Mouse (Mus musculus) embryonic facial prominence, embryonic 15.5 days (tissue): ENCODE data around the gene Gatad2b. TPM values are rescaled to one million over a fixed set of nuclear protein-coding genes. Genes with fewer than 3 reads are reported as not detected.

Source experiments
- ATAC-seq: fragments of 200-750 bp; cut with Nextera tagmentation; 2 replicates; pipeline ENCODE4 v1.8.0; 2017; ENCODE audit warnings: low read depth, moderate TSS enrichment; ENCODE audit not compliant: insufficient number of reproducible peaks, low FRiP score, low TSS enrichment
- H3K27ac ChIP-seq: fragments of 300-500 bp; sonication (generic); replicated peaks from 2 replicates; pipeline ENCODE4 v1.5.1; 2015; ENCODE audit warnings: mild to moderate bottlenecking, inconsistent platforms
- H3K27me3 ChIP-seq: fragments of 300-500 bp; sonication (generic); 2 replicates; pipeline ENCODE4 v1.6.1; 2015; ENCODE audit warnings: inconsistent platforms
- H3K36me3 ChIP-seq: fragments of 300-500 bp; sonication (generic); 2 replicates; pipeline ENCODE4 v1.6.1; 2015; ENCODE audit warnings: mild to moderate bottlenecking, inconsistent platforms
- H3K4me1 ChIP-seq: fragments of 300-500 bp; sonication (generic); 2 replicates; pipeline ENCODE4 v1.6.1; 2015; ENCODE audit warnings: inconsistent platforms
- H3K4me2 ChIP-seq: fragments of 300-500 bp; sonication (generic); replicated peaks from 2 replicates; pipeline ENCODE4 v1.6.1; 2015; ENCODE audit warnings: mild to moderate bottlenecking, inconsistent platforms
- H3K4me3 ChIP-seq: fragments of 300-500 bp; sonication (generic); replicated peaks from 2 replicates; pipeline ENCODE4 v1.5.1; 2015; ENCODE audit warnings: mild to moderate bottlenecking, inconsistent platforms
- H3K9ac ChIP-seq: fragments of 300-500 bp; sonication (generic); 2 replicates; pipeline ENCODE4 v1.6.1; 2015; ENCODE audit warnings: inconsistent platforms
- H3K9me3 ChIP-seq: fragments of 300-500 bp; sonication (generic); replicated peaks from 2 replicates; pipeline ENCODE4 v1.6.1; 2016; ENCODE audit warnings: inconsistent platforms
- WGBS: fragments of 180-500 bp; shearing (Covaris S2); methylation state at CpG from one replicate; pipeline ENCODE4 v1.1.7; 2015; 5-methylcytosine and 5-hydroxymethylcytosine counted together
- polyA plus RNA-seq: library from polyadenylated mRNA; unstranded; fragments of >200 nt; fragmentation: Nextera tagmentation; extraction: Ambion mirVana; gene quantifications from 2 replicates; pipeline ENCODE4 v1.2.1, GENCODE M21; 2015

Gatad2b gene
- polyA plus RNA-seq, 1 experiment from 2014 or later = 16.8 TPM

GRCm38 (mm10) chr3:90367001-90367632, 74.1 kb downstream of the Gatad2b start:
- no peak for ATAC-seq
- Histone ChIP-seq H3K4me3 (no peak overlapping the region), H3K27ac (no peak overlapping the region), H3K36me3 (0 out of 2 replicates have a peak, but pooled peaks cover 3% of the 10 kb centered on the region), H3K4me2 (no peak overlapping the region), H3K9ac (no peak overlapping the region), H3K27me3 (no peaks in the 10 kb centered on the region), H3K4me1 (no peaks in the 10 kb centered on the region), H3K9me3 (no peaks in the 10 kb centered on the region)
- 90% methylated on average over 5 of the region's 5 CpGs for WGBS

- H3K9ac ChIP-seq = no peak overlapping the region
- no peak for ATAC-seq
- no peaks in the 10 kb centered on the region for H3K9me3 ChIP-seq
- no peak overlapping the region for H3K4me2 ChIP-seq
- 43% methylated on average over 2 of the region's 2 CpGs for WGBS
- H3K27me3 ChIP-seq = no peaks in the 10 kb centered on the region
- H3K27ac ChIP-seq = no peak overlapping the region
- H3K36me3 ChIP-seq = no peaks in the 10 kb centered on the region
- H3K4me1 ChIP-seq = no peaks in the 10 kb centered on the region
- no peak overlapping the region for H3K4me3 ChIP-seq
These were observed 76.1 kb downstream of the Gatad2b start for GRCm38 (mm10) chr3:90369041-90369440.

GRCm38 (mm10) chr3:90371857-90372256, 78.9 kb downstream of the Gatad2b start:
- no peak overlapping the region for H3K9ac ChIP-seq
- H3K27ac ChIP-seq = no peak overlapping the region
- WGBS = 73% methylated on average over 7 of the region's 7 CpGs
- ATAC-seq = no peak
- no peaks in the 10 kb centered on the region for H3K9me3 ChIP-seq
- no peaks in the 10 kb centered on the region for H3K27me3 ChIP-seq
- H3K4me3 ChIP-seq = no peak overlapping the region
- H3K36me3 ChIP-seq = no peaks in the 10 kb centered on the region
- no peaks in the 10 kb centered on the region for H3K4me1 ChIP-seq
- no peak overlapping the region for H3K4me2 ChIP-seq

GRCm38 (mm10) chr3:90372817-90373216, 79.8 kb downstream of the Gatad2b start:
- Histone ChIP-seq H3K4me1 (no peaks in the 10 kb centered on the region), H3K27me3 (no peaks in the 10 kb centered on the region), H3K9ac (no peak overlapping the region), H3K36me3 (no peaks in the 10 kb centered on the region), H3K4me2 (no peak overlapping the region), H3K4me3 (no peak overlapping the region), H3K27ac (no peak overlapping the region), H3K9me3 (no peaks in the 10 kb centered on the region)
- no peak for ATAC-seq
- WGBS = 65% methylated on average over 5 of the region's 5 CpGs

- Histone ChIP-seq H3K4me1 (no peaks in the 10 kb centered on the region), H3K9me3 (no peaks in the 10 kb centered on the region), H3K9ac (no peak overlapping the region), H3K4me3 (no peak overlapping the region), H3K27me3 (no peaks in the 10 kb centered on the region), H3K36me3 (no peaks in the 10 kb centered on the region), H3K27ac (no peak overlapping the region), H3K4me2 (no peak overlapping the region)
- WGBS = 27% methylated on average over 4 of the region's 4 CpGs
- ATAC-seq = no peak
These were observed 80.6 kb downstream of the Gatad2b start for GRCm38 (mm10) chr3:90373432-90374028.

GRCm38 (mm10) chr3:90374368-90374767, 81.4 kb downstream of the Gatad2b start:
- no peaks in the 10 kb centered on the region for H3K27me3 ChIP-seq
- no peaks in the 10 kb centered on the region for H3K4me1 ChIP-seq
- no peaks in the 10 kb centered on the region for H3K36me3 ChIP-seq
- no peak overlapping the region for H3K4me3 ChIP-seq
- no peak for ATAC-seq
- H3K9me3 ChIP-seq = no peaks in the 10 kb centered on the region
- no peak overlapping the region for H3K27ac ChIP-seq
- no peak overlapping the region for H3K4me2 ChIP-seq
- WGBS = 66% methylated on average over 4 of the region's 4 CpGs
- no peak overlapping the region for H3K9ac ChIP-seq

- no peaks in the 10 kb centered on the region for H3K9me3 ChIP-seq
- H3K9ac ChIP-seq = no peak overlapping the region
- H3K27ac ChIP-seq = no peak overlapping the region
- H3K4me2 ChIP-seq = no peak overlapping the region
- H3K36me3 ChIP-seq = no peaks in the 10 kb centered on the region
- 53% methylated on average over 3 of the region's 3 CpGs for WGBS
- H3K4me3 ChIP-seq = no peak overlapping the region
- no peaks in the 10 kb centered on the region for H3K4me1 ChIP-seq
- no peak for ATAC-seq
- H3K27me3 ChIP-seq = no peaks in the 10 kb centered on the region
These were observed 82.7 kb downstream of the Gatad2b start for GRCm38 (mm10) chr3:90375562-90376246.

- 55% methylated on average over 1 of the region's 1 CpGs for WGBS
- Histone ChIP-seq H3K36me3 (no peaks in the 10 kb centered on the region), H3K4me3 (no peak overlapping the region), H3K4me1 (no peaks in the 10 kb centered on the region), H3K27ac (no peak overlapping the region), H3K9ac (no peak overlapping the region), H3K27me3 (no peaks in the 10 kb centered on the region), H3K9me3 (no peaks in the 10 kb centered on the region), H3K4me2 (no peak overlapping the region)
- no peak for ATAC-seq
These were observed 83.2 kb downstream of the Gatad2b start for GRCm38 (mm10) chr3:90376247-90376585.

- no peak overlapping the region for H3K4me3 ChIP-seq
- 85% methylated on average over 5 of the region's 5 CpGs for WGBS
- ATAC-seq = no peak
These were observed 85.5 kb downstream of the Gatad2b start for GRCm38 (mm10) chr3:90378496-90378895.

GRCm38 (mm10) chr3:90381727-90382126, 88.7 kb downstream of the Gatad2b start:
- Histone ChIP-seq H3K27ac (no peak overlapping the region), H3K4me1 (peaks cover 1% of the 10 kb centered on the region; the same call in 1 of the 2 replicates), H3K4me3 (no peak overlapping the region), H3K36me3 (peaks cover 9% of the 10 kb centered on the region; the same call in 1 of the 2 replicates), H3K4me2 (no peak overlapping the region), H3K9ac (no peak overlapping the region), H3K9me3 (no peaks in the 10 kb centered on the region), H3K27me3 (no peaks in the 10 kb centered on the region)
- WGBS = 74% methylated on average over 11 of the region's 11 CpGs
- ATAC-seq = no peak

More at GRCm38 (mm10) chr3:90378496-90378895, 85.5 kb downstream of the Gatad2b start:
- Histone ChIP-seq H3K9ac (no peak overlapping the region), H3K4me1 (no peaks in the 10 kb centered on the region), H3K27me3 (no peaks in the 10 kb centered on the region), H3K36me3 (no peaks in the 10 kb centered on the region), H3K9me3 (no peaks in the 10 kb centered on the region), H3K27ac (no peak overlapping the region), H3K4me2 (no peak overlapping the region)

- Histone ChIP-seq H3K4me1 (peaks cover 21% of the 10 kb centered on the region), H3K4me3 (no peak overlapping the region), H3K9me3 (no peaks in the 10 kb centered on the region), H3K27me3 (no peaks in the 10 kb centered on the region), H3K27ac (no peak overlapping the region), H3K36me3 (peaks cover 11% of the 10 kb centered on the region; the same call in 1 of the 2 replicates), H3K9ac (no peak overlapping the region), H3K4me2 (no peak overlapping the region)
- WGBS = 63% methylated on average over 4 of the region's 4 CpGs
- ATAC-seq = no peak
These were observed 90.7 kb downstream of the Gatad2b start for GRCm38 (mm10) chr3:90383690-90384089.
